Mouse (Mus musculus): ENCODE measurements around the gene Cntn4. TPM values are rescaled to one million over a fixed set of nuclear protein-coding genes. Genes with fewer than 3 reads are reported as not detected.

Cntn4 gene
- not detected for total RNA-seq (2021)
- long read RNA-seq, experiment 1, partial matches to known transcripts = 0 of 1 reads
- long read RNA-seq, experiment 1, other reads (novel, unspliced or antisense) = 1 of 1 reads
- long read RNA-seq, experiment 2 = 0 reads

- no peak for DNase-seq
- intact Hi-C loops (cut with DNase I) = no loop called here
These were observed at the start of gene Cntn4 for GRCm38 (mm10) chr6:105677149-105678031. TSS of gene Cntn4 (plus strand) at chr6:105677660.

- intact Hi-C loops (cut with DNase I) = no loop called here
These were observed 3.2 kb upstream of the Cntn4 start for GRCm38 (mm10) chr6:105674276-105674675.

GRCm38 (mm10) chr6:105675099-105675498 is 2.4 kb upstream of the Cntn4 start:
- intact Hi-C loops (cut with DNase I) = no loop called here
- no peak for DNase-seq

More at GRCm38 (mm10) chr6:105674276-105674675, 3.2 kb upstream of the Cntn4 start:
- DNase-seq = no peak

- intact Hi-C loops (cut with DNase I) = no loop called here
- no peak for DNase-seq
These were observed 823 bp upstream of the Cntn4 start for GRCm38 (mm10) chr6:105676637-105677036.

GRCm38 (mm10) chr6:105678778-105679177 is 1.3 kb downstream of the Cntn4 start:
- no peak for DNase-seq
- intact Hi-C loops (cut with DNase I) = no loop called here

GRCm38 (mm10) chr6:105681496-105681895 is 4.0 kb downstream of the Cntn4 start:
- intact Hi-C loops (cut with DNase I) = no loop called here
- no peak for DNase-seq

GRCm38 (mm10) chr6:105683251-105683650 is 5.8 kb downstream of the Cntn4 start:
- intact Hi-C loops (cut with DNase I) = no loop called here

GRCm38 (mm10) chr6:105684123-105684522 is 6.7 kb downstream of the Cntn4 start:
- intact Hi-C loops (cut with DNase I) = no loop called here
- no peak for DNase-seq

More at GRCm38 (mm10) chr6:105683251-105683650, 5.8 kb downstream of the Cntn4 start:
- no peak for DNase-seq

- intact Hi-C loops (cut with DNase I) = no loop called here
- DNase-seq = no peak
These were observed 10.7 kb downstream of the Cntn4 start for GRCm38 (mm10) chr6:105688195-105688594.

- DNase-seq = no peak
- intact Hi-C loops (cut with DNase I) = no loop called here
These were observed 64.6 kb downstream of the Cntn4 start for GRCm38 (mm10) chr6:105742026-105742425.

GRCm38 (mm10) chr6:105780616-105781015 is 103.2 kb downstream of the Cntn4 start:
- no peak for DNase-seq
- intact Hi-C loops (cut with DNase I) = no loop called here

GRCm38 (mm10) chr6:105788462-105788861 is 111.0 kb downstream of the Cntn4 start:
- intact Hi-C loops (cut with DNase I) = no loop called here
- no peak for DNase-seq

GRCm38 (mm10) chr6:105835099-105835498 is 157.6 kb downstream of the Cntn4 start:
- DNase-seq = no peak
- intact Hi-C loops (cut with DNase I) = no loop called here

GRCm38 (mm10) chr6:105847296-105847695 is 169.8 kb downstream of the Cntn4 start:
- no peak for DNase-seq
- intact Hi-C loops (cut with DNase I) = no loop called here

GRCm38 (mm10) chr6:105892838-105893237 is 215.4 kb downstream of the Cntn4 start:
- intact Hi-C loops (cut with DNase I) = no loop called here
- no peak for DNase-seq

- DNase-seq = no peak
- intact Hi-C loops (cut with DNase I) = no loop called here
These were observed 261.0 kb downstream of the Cntn4 start for GRCm38 (mm10) chr6:105938485-105938884.

GRCm38 (mm10) chr6:105939303-105939702 is 261.8 kb downstream of the Cntn4 start:
- intact Hi-C loops (cut with DNase I) = no loop called here
- DNase-seq = no peak

- DNase-seq = no peak
- intact Hi-C loops (cut with DNase I) = no loop called here
These were observed 263.1 kb downstream of the Cntn4 start for GRCm38 (mm10) chr6:105940591-105940990.

GRCm38 (mm10) chr6:105991492-105991891 is 314.0 kb downstream of the Cntn4 start:
- intact Hi-C loops (cut with DNase I) = no loop called here
- DNase-seq = no peak

- intact Hi-C loops (cut with DNase I) = no loop called here
- DNase-seq = no peak
These were observed 335.6 kb downstream of the Cntn4 start for GRCm38 (mm10) chr6:106013018-106013417.

- no peak for DNase-seq
- intact Hi-C loops (cut with DNase I) = no loop called here
These were observed 337.7 kb downstream of the Cntn4 start for GRCm38 (mm10) chr6:106015126-106015525.

- DNase-seq = no peak
- intact Hi-C loops (cut with DNase I) = no loop called here
These were observed 371.4 kb downstream of the Cntn4 start for GRCm38 (mm10) chr6:106048878-106049277.
